Mouse (Mus musculus) adrenal gland, adult (tissue): ENCODE results near the gene Ccdc175.

Experiments used
- DNase-seq, 2 experiments: peaks; one replicate each; pipeline ENCODE4 v3.0.0; 2022 to 2023; ENCODE audit warnings: low spot score in 1 of 2; ENCODE audit not compliant: inconsistent age in 2 of 2

Gene Ccdc175

DNA sequence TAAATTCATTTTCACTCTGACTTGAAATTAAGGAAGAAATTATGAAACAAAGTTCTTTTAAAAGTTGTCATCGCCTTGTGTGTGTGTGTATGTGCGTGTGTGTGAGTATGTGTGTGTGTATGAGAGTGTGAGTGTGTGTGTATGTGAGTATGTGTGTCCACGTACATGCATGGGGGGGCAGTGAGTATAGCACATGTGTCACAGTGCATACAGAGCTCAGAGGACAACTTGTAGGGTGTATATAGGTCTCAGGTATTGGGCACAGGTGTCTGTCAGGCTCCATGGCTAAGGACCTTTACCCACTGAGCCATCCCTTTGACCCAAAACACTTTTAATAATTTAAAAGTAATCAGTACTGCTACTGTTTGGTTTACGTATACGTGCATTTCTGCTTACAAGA is 80.8 kb downstream of the Ccdc175 start:
- no peak for DNase-seq

GRCm38 (mm10) chr12:72102776-72103175 is 82.1 kb downstream of the Ccdc175 start:
- DNase-seq: no peak

DNA sequence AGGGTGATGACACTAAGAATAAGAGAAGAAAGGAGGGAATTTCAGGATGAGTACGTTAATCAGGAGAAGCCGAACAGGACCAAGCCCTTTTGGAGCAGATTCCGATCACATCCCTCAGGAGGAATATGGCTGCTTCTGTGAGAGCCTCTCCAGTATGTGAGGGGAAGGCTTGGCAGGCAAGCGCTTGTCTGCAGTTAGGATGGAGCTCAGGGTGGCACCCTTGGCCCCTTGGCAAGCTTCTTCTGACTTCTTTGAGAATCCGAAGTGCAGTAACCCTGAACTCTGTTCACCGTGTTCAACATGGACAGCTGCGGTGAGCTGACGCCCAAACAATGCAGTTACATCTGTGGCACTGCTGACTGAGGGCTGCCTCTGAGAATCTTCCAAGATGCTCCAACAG is 87.9 kb downstream of the Ccdc175 start:
- no peak for DNase-seq

DNA sequence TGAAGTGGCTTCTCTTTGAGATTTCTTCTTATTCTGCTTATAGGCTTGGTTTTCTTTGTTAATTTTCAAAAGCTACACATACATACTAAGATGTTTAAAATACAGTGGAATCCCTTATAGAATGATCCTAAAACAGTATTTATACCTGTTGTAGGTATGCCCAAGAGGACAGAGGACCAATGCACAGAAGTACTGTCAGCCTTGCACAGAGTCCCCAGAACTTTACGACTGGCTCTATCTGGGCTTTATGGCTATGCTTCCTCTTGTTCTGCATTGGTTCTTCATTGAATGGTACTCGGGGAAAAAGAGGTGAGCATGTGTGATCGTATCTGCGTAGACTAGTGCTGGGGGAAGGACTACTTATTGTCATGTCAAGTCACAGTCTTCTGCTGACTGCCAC is 95.0 kb downstream of the Ccdc175 start:
- DNase-seq: no peak

- DNase-seq: peak in 1 of 2 experiments; percentile 40
Observed at GRCm38 (mm10) chr12:72086166-72086825, 98.5 kb downstream of the Ccdc175 start.

DNA sequence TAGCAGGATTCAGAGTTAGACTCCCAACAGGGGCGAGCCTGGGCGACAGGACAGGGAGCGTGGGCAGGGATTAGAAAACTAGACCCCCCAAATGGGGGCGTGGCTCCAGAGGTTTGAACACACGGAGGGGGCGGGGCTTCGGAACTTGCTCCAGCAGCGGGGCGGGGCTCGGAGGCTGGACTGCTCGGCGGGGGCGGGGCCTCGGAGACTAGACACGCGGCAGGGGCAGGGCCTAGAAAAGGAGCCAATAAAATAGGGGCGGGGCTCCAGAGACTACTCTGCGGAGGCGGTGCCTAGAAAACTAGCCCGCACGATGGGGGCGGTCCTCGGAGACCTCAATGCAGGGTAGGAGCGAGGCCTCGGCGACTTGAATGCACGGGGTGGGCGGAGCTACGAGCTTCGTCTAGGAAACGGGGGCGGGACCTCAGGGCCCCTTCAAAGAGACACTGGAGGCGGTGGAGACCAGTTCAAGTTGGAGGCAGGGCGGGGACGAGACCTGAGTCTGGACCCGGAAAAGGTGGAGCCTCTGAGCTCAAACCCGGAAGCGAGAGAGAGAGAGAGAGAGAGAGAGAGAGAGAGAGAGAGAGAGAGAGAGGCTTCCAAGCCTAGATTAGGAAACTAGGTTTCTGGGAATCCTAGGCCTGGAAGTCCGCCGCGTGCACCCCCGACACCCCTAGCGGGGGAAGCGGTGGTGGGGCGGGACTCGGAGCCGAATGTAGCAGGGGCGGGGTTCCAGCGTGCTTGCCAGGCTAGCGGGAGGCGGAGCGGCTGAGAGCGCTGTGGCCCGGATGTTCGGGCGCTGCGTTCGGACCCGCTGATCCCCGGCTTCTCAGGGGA is 99.3 kb downstream of the Ccdc175 start, which contains the start of the genes L3hypdh and Jkamp:
TSS of gene L3hypdh (minus strand) at position 111 of the 837 bp plus-strand sequence.
TSS of gene Jkamp (plus strand) at position 261 of the 837 bp plus-strand sequence.
- DNase-seq: peak; percentile 100

DNA sequence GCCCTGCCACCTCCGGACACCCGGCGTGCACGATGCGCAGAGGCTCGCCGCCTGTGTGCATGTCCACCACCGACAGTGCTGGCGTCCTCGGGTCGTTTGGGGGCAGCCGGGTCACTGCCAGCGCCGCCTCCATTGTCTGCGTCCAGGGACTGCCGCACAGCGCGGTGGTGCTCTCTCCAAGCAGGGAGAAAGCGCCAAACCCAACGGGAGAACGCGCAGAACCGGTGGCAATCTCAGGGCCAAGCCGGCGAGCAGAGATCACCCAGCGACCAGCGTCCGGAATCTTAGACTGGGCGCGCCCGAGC is 99.9 kb downstream of the Ccdc175 start:
- DNase-seq: no peak

DNA sequence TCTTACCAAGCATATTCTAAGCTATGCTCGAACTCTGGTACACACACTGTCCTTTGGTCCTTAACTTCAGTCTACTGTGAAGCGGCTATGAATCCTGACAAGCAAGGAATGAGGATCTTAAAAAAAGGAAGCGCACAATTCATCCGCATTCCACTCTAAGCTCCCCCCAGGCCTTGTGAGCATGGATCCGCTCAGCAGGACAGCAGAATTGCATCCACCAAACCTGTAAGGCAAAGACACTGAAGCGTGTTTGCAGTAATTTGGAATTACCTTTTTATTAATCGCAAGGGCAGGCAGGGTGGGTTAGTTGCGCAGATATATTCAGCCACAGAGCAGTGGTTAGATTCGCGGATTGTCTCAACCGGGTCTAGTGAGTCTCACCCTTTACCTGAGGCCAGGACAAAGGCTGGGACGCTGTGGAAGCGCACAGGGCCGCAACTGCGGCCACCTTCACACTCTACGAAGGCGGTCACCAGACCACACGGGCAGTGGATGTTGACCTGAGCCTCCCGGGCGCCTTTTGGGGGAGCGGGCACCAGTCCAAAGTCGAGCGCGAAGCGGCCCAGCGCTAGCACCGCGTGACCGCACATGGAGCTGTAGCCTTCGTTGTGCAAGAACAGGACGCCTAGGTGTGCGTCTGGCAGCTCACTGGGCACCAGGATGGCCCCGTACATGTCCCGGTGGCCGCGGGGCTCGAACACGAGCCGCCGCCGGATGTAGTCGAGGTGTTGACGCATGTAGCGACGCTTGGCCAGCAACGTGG is 100.4 kb downstream of the Ccdc175 start:
- DNase-seq: no peak

- DNase-seq: peak in 1 of 2 experiments; percentile 32
Observed at GRCm38 (mm10) chr12:72083265-72083664, 101.6 kb downstream of the Ccdc175 start.

DNA sequence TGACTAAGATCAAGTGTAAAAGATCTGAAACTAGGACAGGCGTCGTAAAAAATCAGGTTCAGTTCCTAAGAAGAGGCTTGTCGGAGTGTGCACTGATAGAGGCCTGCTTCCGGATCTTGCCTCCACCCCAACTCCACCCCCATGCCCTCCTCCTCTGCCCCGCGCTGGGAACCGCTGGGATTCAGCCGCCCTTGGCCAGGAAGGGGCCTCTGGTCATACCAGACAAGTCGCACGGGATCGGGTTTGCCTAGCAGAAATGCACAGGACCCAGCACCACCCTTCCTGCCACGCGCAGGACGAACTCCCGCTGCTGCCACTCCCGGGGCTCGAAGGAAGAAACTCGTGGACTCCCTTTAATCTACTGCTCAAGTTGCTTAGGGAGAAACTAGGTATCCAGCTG is 102.5 kb downstream of the Ccdc175 start:
- DNase-seq: peak; percentile 45 to 77

DNA sequence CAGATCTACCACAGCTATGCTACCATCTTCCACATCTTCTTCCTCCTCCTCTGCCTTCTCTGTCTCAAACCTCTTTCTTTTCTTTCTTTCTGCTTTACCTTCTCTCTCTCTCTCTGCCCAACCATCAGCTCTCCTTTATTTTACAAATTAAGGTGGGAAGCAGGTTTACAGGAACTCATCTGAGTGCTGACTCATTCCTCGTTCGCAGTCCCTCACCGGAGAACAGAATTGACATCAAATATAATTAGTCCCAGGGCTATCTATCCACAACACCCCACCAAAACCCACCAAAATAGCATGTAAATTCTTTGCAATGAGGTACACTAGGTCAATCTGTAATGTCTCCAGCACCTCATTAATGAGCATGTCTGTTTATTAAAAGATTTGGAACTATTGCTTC is 102.9 kb downstream of the Ccdc175 start:
- DNase-seq: no peak

DNA sequence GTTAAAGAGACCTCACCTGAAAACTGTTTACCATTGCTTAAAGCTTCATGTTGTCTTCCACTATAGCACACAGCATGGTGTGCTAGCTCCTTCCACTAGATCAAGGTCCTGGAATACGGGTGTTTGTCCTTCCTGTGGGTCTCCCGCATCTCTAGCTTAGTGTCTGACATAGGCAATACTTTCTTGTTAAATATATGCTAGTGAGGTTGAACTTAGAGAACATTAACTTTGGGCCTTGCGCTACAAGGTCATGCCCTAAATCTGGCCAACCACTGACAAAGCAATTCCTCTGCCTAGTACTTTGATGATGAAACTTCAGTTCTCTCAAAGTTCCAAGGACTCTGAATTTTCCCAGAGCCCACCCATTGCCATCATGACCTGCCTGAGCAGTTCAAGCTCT is 106.6 kb downstream of the Ccdc175 start:
- DNase-seq: peak in 1 of 2 experiments; percentile 60

DNA sequence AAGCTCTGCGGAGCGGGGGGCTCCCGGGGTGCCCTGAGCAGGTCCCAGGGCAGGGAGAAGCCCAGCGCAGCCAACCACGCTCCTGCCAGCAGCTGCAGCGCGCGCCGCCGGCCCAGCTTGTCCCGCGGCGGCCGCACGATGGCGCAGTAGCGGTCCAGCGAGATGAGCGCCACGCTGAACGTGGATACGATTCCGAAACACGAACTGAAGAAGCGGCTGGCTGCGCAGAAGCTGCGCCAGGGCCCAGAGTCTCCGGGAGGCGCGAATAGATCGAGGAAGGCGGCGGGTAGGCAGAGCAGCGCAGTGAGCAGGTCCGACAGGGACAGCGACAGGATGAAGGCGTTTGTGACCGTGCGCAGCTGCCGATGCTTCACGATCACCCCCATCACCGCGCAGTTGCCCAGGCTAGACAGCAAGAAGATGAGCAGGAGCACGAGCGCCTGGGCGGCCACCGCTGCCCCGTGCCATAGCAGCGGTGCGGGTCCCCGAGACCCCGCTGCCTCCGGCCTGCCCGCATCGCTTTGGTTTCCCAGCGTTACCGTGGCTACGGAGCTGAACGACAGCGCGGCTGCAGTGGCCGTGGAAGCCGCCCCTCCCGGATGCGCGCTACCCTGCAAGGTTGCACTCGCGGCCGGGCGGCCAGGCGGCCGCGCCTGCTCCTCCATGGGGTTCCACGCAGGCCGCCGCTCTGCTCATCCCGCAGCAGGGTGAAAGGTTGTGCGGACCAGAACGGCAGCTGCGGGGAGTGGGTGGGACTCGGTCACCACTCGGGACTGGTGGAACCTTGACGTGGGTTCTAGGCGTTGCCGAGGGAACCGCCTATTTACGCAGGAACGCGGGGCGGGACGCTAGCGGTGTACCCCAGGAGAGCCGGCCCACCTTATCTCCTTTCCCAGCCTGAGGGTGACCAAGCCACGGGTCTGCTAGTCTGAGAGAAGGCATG is 114.2 kb downstream of the Ccdc175 start, which contains the start of gene Gpr135:
TSS of gene Gpr135 (minus strand) at position 799 of the 943 bp plus-strand sequence.
- DNase-seq: peak; percentile 85 to 96

DNA sequence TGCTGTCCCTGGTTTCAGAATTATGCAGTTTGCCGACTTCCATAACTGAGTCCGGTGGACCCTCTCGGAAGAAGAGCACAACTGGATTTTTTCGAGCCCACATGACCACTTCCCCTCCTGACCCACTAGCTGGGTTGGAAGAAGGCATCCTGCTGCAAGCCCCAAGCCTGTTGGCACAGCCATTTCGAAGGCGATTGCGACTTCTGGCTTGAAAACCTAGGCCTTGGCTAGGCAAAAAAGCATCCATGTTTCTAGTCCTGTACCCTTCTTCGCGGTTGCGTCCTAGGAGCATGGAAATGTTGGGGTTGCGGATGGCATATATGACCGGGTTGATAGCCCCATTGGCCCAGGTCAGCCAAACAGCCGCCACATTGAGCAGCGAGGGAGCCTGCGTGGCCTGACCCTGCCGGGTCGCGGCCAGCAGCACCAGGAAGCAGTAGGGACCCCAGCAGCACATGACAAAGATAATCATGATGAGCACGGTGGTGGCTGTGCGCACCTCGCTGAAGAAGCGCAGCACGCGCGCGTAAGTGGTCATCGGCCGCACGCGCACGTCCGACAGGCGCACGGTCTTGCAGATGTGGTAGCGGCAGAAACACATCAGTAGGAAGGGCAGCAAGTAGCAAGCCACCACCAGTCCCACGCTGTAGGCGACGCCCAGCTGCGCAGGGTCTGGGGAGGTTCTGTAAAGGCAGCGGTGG is 115.1 kb downstream of the Ccdc175 start:
- DNase-seq: no peak

- DNase-seq: no peak
Observed at GRCm38 (mm10) chr12:72057780-72058179, 127.0 kb downstream of the Ccdc175 start.

DNA sequence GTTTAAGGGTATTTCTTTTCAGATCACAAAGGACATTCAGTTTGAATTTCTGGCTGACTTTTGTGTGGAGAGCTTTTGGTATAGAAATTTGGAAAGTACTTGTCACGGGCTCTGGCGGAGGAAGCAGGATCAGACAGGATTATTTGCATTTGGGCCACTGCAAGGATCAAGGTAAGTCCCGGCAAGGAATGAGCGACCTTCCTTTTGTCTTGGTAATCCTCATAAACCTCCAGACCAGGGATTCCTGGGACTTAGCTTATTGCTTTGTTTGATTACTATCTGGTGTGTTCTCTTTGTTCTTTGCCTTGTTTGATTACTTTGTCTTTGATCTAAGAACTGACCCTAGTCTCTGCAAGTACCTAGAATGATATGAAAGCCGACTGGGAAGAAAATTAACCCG is 131.0 kb downstream of the Ccdc175 start:
- DNase-seq: no peak

DNA sequence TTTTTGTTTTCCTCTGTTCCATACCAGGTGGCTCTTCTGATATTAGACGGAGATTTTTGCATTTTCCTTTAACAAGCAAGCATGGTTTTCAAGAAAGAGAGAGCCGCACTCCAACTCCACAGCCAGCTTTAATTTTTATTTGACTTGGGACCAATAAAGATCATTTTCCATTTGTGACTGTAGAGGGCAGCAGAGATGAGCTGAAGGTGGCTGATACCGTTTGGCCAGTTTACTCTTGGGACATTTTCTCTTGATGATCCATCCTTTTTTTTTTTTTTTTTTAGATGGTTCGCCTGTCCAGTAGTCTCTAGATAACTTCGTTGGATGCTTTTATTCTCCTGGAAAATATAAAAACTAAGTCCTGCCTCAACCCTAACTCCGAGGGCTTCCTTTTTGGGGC is 131.5 kb downstream of the Ccdc175 start:
- DNase-seq: peak in 1 of 2 experiments; percentile 65

DNA sequence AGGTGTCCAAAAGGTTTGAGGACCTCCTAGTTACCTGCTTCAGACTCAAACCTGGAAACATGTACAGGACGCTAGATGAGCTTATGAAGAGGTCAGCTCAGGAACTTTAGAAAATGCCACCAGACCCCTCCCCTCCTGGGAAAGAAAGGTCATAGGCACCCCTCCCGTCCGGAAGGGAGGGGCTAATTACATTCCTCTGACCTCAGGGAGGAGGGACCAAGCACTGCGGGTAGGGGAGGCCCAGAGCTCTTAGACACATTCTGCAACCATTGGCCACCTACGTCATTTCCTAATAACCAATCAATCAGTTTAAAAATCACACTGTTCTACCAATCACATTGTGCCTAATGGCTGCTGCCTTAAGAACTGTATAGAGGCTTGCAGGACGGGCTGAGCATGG is 132.3 kb downstream of the Ccdc175 start:
- no peak for DNase-seq
